Mouse (Mus musculus): ENCODE data around the gene Colgalt2. TPM values are rescaled to one million over a fixed set of nuclear protein-coding genes. Genes with fewer than 3 reads are reported as not detected.

Colgalt2 gene
- total RNA-seq, 4 experiments from 2014 or later = 0.89 to 1.6 (median 1.2) TPM

DNA sequence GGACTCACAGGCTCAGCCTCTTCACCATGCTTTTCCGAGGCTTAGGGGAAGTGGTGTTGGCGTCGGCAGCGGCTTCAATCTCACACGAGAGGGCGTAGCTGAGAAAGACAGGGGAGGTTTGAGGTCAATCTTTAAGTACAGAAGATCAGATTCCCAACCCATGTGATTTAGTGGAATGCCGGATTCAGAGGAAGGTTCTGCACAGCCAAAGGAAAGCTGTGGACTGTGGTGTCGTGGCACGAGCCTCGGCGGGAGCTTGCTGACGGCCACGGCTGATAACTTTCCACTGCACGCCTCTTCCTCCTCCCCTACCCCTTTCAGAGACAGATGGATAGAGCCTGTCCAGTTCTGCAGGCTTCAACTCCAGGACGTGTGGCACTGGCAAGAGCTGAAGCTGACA, 131.9 kb downstream of the Colgalt2 start:
- DNase-seq (ENCODE audit: low spot score in 2 of 2) = no peak

DNA sequence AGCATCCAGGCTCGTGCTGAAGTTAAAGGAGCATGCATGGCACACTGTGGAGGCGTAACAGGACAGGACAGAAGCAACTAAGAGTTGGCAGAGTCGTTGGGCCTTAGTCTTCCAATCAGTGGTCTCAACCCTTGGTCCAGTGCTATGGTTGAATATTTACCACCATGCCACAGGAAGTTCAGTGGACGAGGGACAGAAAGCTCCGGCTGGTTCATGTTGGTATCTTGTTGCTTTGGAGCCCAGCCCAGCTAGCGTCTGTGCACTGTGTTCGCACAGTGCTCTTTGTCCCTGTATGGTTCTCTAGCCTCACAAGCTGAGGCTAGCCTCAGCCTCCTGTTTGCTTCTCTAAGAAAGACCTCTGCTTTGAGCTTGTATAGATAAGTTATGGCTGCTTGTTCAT, 134.9 kb downstream of the Colgalt2 start:
- no peak for DNase-seq (ENCODE audit: low spot score in 2 of 2)

DNA sequence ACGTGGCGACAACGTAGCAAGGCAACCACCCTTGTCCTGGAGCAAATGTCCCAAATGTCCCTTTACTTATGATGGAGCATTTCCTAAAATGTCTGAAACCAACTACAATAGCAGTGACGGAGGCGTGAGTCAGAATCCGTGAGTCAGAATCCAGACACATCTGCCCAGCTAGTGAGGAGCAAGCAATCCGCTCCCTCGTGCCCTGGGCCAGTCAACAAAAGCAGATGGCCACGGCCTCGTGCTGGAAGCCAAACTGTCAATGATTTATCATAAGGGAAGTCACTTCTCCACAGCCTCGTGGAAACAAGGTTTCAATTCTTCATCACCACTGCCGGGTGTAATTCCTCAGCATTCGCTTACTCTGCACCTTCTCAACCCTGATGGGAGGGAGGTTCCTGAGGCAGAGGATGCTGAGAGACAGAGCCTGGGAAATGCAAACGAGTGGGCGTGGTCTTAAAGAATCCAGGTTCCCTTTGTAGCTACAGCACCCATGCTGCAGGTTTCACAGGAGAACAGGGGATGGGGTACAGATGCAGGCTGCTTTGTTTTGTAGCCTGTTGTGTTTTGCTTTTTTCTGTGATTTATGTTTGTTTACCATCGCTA, 136.9 kb downstream of the Colgalt2 start:
- no peak for DNase-seq (ENCODE audit: low spot score in 2 of 2)

DNA sequence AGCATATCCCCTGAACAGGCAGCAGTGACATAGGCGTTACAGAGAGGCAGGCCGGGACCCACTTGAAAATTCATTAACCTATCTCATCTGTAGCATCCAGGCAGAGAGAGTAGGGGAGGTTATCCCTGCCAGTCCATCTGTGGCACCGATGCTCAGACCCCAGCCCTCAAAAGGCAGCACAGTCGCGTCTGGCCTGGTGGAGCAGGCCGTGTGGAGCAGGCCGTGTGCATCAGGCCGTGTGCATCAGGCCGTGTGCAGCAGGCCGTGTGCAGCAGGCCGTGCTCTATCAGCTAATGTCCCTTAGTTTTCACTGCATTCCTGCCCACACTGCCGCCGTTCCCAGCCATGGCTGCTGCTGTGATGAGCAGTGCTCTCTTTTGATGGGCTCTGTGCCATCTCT, 137.6 kb downstream of the Colgalt2 start:
- DNase-seq (ENCODE audit: low spot score in 2 of 2) = no peak

DNA sequence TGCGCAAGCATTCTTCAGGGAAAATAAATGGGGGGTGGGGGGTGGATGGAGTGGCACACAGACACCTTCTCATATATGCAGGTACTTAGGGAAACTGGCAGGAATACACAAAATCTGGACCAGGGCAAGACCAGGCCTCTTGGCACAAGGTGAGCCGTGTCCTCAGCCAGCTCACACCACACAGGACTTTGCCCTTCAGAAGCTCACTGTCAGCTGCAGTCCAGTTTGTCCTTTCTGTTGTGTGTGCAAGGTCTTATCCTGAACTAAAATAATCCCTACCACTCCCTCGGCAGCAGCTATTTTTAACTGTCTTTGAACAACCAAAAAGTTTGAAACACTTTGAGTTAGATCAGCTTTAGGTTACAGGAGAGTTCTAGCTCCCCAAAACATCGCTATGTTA, 139.2 kb downstream of the Colgalt2 start:
- DNase-seq (ENCODE audit: low spot score in 2 of 2) = no peak

DNA sequence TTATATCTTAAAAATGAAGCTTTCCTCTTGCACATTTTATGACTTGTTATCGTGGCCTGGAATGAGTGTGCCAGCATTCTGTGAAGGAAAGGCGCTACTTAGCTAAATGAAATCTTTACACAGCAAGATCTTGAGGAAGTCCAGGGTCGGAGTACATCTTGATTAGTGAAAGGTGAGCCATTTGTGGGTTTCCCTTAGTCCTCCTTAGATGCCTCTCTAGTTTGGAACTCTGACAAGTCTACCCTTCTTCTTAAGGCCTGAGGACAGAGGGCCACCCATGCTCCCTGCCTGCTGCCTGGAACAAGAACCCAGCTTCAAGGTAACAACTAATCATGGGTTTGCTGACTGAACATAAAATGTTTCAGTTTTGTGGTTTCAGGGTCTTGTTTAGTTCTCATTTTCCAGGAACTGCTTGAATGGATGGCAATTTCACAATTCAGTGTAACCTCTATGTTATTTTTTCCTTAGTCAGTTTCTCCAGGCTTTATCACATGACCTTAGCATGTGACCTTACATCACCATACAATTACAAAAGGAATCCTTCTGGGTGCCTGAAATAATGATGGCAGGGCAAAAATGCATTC, 140.8 kb downstream of the Colgalt2 start:
- no peak for DNase-seq (ENCODE audit: low spot score in 2 of 2)

DNA sequence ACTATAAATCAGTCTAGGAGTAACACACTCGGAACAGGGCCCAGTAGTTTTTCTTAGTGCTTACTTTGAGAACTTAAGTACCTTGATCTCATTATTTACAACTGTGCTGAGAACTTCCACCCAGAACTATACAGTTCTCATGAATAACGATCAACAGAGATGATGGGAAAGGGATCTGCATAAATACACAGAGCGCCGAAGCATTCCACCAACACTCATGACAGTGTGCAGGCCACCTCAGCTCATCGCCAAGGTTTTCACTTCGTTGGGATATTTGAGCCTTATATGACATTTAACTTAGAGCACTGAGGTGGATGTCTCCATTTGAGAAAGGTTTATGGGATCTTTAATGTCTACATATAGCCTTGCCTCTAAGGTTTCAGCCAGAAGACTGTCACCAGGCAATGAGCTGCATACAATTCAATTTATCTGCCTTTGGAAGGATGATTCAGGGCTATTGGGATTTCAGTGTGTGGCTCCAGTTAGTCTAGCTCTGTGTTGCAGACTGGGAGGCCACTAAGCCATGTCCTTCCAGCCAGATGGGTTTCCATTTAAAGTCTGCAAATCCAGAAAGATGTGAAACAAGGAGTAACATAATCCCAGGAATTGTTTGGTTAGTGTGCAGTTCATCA, 143.2 kb downstream of the Colgalt2 start:
- DNase-seq (ENCODE audit: low spot score in 2 of 2) = no peak

DNA sequence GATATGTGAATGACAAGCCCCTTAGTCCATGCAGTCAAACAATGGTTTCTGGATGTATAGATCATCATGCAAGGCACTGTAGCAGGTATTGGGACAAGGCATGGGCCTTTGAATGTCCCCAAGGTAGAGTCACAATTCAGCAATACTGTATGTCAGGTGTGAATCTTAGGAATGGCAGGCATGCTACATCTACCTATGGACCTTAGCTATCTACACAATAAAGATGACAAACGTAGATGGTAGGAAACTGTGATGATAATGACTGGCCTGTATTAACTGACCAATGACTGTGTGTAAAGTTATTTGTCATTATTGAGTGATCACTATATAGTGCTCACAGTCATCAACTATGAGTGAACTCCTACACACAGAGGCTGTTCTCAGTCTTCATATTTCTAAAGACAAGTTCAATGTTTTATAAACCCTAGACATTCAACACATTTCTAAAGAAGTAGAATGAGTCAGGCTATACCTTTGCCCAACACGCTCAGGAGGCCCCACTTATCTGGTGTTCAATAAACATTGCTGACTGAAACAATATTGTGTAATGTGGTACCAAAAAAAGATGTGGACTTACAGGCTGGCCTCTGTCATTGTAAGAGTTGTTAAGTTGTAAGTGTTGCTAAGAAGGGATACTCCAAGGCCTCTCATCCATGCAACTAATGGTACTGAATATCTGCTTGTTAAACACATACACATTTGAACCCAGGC, 144.0 kb downstream of the Colgalt2 start:
- no peak for DNase-seq (ENCODE audit: low spot score in 2 of 2)

DNA sequence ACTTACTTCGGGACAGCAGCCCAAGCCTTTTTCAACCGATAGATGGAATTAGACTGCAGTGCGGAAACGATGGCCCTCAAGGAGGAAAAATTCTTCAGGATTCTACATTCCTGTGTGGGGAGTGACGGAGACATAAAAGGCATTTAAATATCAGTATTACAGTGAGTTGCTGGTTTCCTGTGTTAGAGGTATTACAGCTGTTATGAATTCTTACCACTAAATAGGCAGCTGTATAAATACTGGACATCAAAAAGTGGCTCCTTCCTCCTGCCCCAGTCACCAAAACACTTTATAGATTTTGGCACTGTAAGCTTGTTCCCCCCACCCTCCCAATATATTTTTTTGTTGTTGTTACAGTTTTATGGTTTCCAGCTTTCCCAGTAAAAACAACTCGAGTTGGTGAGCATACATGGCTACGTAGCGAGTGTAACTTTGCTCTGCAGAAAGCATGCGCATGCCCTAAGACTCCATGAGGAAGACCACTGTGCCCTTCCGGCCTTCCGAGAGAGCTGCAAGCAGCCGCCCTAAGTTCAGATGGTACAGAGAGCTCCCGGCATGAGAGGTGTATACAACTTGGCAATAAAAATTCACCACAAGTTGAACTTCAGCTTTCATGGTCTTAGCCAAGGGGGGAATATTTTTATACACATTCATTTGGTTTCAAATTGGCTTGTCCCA, 149.6 kb downstream of the Colgalt2 start:
- DNase-seq (ENCODE audit: low spot score in 2 of 2) = no peak

DNA sequence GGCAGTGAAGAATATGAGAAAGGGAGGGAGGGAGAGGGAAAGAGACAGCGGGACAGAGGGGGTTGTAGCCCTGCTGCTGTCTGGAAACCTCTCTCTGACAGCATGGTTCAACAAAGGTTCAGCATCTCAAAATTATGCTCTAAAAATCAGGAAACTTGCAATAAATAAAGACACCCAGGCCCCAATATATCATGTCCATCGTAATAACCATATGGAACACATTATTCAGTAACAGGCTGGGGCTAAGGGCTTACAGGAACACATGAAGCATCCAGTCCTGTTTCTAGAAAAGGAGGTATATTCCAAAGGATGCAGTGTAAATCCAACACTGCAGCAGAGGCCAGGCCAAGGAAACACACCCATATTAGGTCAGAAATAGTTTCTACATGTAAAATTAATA, 150.9 kb downstream of the Colgalt2 start:
- no peak for DNase-seq (ENCODE audit: low spot score in 2 of 2)

DNA sequence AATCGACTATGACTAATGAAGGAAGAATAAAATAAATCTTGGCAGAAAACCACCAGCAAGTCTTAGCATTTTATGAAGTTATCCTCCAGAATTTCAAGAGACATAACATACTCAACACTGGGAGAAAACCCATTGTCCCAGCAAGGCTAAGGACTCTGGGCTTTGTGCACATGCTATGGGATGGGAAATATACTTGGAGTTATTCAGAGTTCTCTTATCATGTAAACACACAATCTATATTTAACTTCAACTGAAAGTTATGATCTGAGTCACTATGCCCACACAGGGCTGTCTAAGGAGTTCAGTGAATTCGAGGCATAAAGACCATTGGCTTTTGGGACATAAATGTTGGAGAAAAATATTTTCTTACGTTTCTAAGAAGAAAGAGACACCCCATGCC, 151.3 kb downstream of the Colgalt2 start:
- no peak for DNase-seq (ENCODE audit: low spot score in 2 of 2)

DNA sequence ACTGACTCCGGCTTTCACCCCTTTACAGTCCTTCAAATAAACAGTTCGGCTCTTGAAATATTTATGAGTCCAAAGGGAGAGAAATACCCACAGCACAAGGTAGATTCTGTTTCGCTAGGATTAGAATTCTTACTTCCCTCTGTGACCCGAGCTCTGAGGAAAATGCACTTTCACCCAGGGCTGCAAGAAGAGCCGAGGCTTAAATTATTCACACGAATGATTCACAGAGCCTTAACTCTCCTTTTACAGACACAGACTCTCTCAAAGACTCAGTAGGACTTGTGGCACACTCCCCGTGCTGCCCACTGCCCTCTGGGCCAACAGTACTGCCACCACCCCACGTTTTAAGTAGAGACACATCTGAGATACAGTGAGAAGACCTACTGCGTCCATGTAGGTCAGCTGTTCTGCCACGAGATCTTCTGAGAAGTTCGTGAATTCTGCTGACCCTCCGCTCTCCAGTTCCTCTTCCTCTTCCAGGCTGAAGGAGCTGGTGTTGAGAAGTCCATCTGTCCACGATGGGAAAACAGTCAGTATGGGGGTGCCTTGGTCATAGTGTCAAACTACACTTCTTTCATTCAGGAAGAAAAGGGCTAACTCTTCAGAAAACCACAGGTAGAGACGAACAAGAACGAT, 154.4 kb downstream of the Colgalt2 start:
- DNase-seq (ENCODE audit: low spot score in 2 of 2) = no peak

DNA sequence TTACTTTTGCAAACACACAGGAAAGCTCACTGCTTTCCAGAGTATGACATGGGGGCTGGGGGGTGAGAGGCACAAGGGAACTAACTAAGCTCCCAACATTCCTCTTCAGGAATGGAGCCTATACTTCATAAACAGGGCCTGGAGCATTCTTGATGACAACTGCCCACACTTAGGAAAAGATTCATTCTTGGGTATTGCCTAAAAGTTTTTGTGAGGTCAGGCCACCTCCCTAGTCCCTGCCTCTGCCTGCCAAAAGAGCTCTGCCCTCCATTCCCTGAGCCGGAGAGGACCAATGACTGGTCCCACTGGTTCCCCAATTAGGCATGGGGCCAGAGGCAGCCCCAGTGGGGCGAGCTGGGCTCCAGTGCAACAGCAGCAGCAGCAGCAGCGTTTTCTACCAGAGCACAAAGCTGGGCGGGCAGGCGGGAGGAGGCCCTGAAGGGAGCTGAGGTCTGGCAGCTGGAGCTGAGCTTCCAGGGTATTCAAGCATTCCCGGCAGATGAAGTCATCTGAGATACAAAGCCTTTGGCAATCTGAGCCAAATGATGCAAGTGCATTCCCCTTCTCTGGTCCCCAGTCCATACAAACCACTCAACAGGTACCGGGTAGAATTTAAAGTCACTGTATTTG, 156.4 kb downstream of the Colgalt2 start:
- peak; percentile 60 to 73 for DNase-seq (ENCODE audit: low spot score in 2 of 2)

DNA sequence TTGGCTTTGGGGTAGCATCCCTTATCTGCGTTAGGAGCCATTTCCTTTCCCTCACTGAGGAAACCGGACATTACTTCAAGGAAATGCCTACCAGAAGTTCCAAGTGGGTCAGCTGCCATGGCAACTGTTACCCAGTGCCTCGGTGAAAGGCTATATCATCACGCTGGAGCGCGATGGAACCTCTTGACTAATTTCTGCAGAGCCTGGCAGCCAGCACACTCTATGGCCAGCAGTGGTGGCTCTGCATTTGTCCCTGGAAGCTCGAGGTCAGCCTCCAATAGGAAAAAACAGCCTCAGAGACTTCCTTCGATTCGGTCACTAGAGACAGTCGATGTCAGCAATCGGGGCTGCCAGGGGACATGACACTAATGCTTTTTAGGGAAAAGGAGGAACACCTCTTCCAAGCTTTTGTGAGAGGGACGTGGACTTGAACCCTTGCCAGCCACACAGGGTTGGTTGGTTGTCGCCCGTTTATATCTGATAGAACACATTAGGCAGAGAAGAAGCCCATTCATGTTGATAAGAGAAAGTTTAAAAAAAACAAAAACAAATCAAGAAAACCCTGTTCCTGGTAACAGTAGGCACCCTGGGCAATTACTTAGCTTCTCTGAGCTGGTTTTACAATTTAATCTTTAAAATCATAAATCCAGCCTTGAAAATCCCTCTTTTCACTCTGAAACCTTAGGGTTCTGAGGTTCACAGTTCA, 157.1 kb downstream of the Colgalt2 start:
- peak in 1 of 2 experiments; percentile 25 for DNase-seq (ENCODE audit: low spot score in 2 of 2)

Other genes with a start within 250 kb of the Colgalt2 start
- 10 to 100 TPM; 13.0 to 16.2 (median 14.8) TPM for gene Tsen15, start 13.1 kb upstream of the Colgalt2 start, total RNA-seq (2022)

Data from gastrocnemius, adult 8-10 months (tissue).